Mouse (Mus musculus): Measurements from ENCODE around the gene Pygm. TPM values are rescaled to one million over a fixed set of nuclear protein-coding genes. Genes with fewer than 3 reads are reported as not detected.

The Pygm gene
- total and polyA plus RNA-seq, 2 experiments from 2014 or later = 13.2 to 25.8 TPM

DNA sequence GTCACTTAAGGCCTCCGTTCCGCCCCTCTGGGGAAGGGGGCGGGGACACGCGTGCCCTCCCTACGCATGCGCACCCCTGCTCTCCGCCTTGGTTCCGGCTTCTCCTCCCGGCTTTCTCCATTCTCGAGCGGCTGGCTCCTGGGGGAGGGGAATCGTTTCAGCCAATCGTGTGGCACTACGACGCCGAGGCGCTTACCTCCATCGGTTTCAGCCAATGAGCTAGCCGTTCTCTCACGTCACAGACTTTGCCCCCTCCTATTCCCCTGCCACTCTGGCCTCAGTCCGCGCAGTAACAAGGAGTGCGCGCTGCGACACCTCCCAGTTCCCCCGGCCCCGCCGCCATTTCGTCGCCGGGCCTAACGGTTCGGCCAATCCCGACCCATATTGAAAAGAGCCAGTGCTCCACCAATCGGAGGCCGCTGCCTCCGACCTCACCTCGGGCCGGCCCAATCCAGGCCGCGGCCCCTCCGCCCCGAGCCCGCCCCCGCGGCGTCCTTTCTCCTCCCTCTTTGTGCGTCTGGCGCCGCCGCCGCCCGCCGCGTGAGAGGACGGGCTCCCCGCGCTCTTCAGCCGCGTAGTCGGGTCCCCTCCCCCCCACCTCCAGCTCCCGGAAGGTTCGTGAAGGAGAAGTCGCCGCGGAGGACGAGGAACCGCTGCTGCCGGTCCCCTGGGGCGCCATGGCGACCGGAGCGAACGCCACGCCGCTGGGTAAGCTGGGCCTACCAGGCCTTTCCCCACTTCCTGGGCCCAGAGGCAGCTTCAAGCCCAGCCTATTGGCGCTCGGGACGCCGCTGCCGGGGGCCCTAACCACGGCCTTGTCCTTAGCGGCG, 20.6 kb upstream of the Pygm start, which contains the start of gene Sf1:
TSS of gene Sf1 (plus strand) at position 280 of the 830 bp plus-strand sequence.
- no peaks in the 10 kb centered on the region for H3K9me3 ChIP-seq (ENCODE audit: low read length)
- peak; percentile 100 for DNase-seq (ENCODE audit: low spot score)
- peak within 1 kb of the TSS; percentile 100 for H3K4me3 ChIP-seq (ENCODE audit: low read depth, low read length)
- peaks cover 5% of the 10 kb centered on the region for H3K4me1 ChIP-seq (ENCODE audit: insufficient read depth, low read length)
- peak within 1 kb of the TSS; percentile 98 for H3K9ac ChIP-seq (replicated peaks; ENCODE audit: low read length, poor library complexity, severe bottlenecking)
- H3K27ac ChIP-seq (ENCODE audit: low read depth, low read length) = peak within 1 kb of the TSS; percentile 100
- peak within 1 kb of the TSS; percentile 90 for H3K4me2 ChIP-seq (ENCODE audit: low read depth, low read length, poor library complexity, severe bottlenecking)
- 2% methylated on average over 80 of the region's 85 CpGs for WGBS
- H3K36me3 ChIP-seq (ENCODE audit: insufficient read depth, low read length) = peaks cover 28% of the 10 kb centered on the region; the same call in 1 of the 2 replicates
- TF ChIP-seq CTCF (IDR thresholded peaks at IDR 0.05) = 0 out of 2 replicates have a peak, but pooled peaks have one; percentile 1
- ATAC-seq (ENCODE audit: low FRiP score) = peak; percentile 98
- no peaks in the 10 kb centered on the region for H3K27me3 ChIP-seq (ENCODE audit: insufficient read depth, low read length)

GRCm38 (mm10) chr19:6364317-6364725, 19.9 kb upstream of the Pygm start:
- ATAC-seq (ENCODE audit: low FRiP score) = no peak

GRCm38 (mm10) chr19:6364842-6365241, 19.4 kb upstream of the Pygm start:
- peaks cover 32% of the 10 kb centered on the region; the same call in 1 of the 2 replicates for H3K36me3 ChIP-seq (ENCODE audit: insufficient read depth, low read length)
- ATAC-seq (ENCODE audit: low FRiP score) = no peak
- no peak for TF ChIP-seq CTCF (IDR thresholded peaks at IDR 0.05)
- peak overlapping the region; percentile 98 for H3K9ac ChIP-seq (replicated peaks; ENCODE audit: low read length, poor library complexity, severe bottlenecking)
- peaks cover 5% of the 10 kb centered on the region for H3K4me1 ChIP-seq (ENCODE audit: insufficient read depth, low read length)
- peak overlapping the region; percentile 90 for H3K4me2 ChIP-seq (ENCODE audit: low read depth, low read length, poor library complexity, severe bottlenecking)
- H3K27me3 ChIP-seq (ENCODE audit: insufficient read depth, low read length) = no peaks in the 10 kb centered on the region
- no peak overlapping the region for H3K27ac ChIP-seq (ENCODE audit: low read depth, low read length)
- H3K9me3 ChIP-seq (ENCODE audit: low read length) = no peaks in the 10 kb centered on the region
- no peak for DNase-seq (ENCODE audit: low spot score)
- WGBS = 3% methylated on average over 2 of the region's 2 CpGs
- H3K4me3 ChIP-seq (ENCODE audit: low read depth, low read length) = peak overlapping the region; percentile 100

More at GRCm38 (mm10) chr19:6364317-6364725, 19.9 kb upstream of the Pygm start:
- no peak for TF ChIP-seq CTCF (IDR thresholded peaks at IDR 0.05)
- WGBS = under 1% methylated on average over 55 of the region's 55 CpGs
- Histone ChIP-seq H3K36me3 (ENCODE audit: insufficient read depth, low read length) (peaks cover 32% of the 10 kb centered on the region; the same call in 1 of the 2 replicates), H3K4me2 (ENCODE audit: low read depth, low read length, poor library complexity, severe bottlenecking) (peak overlapping the region; percentile 90), H3K4me1 (ENCODE audit: insufficient read depth, low read length) (peaks cover 5% of the 10 kb centered on the region), H3K4me3 (ENCODE audit: low read depth, low read length) (peak overlapping the region; percentile 100), H3K9ac (replicated peaks; ENCODE audit: low read length, poor library complexity, severe bottlenecking) (peak overlapping the region; percentile 98), H3K27ac (ENCODE audit: low read depth, low read length) (peak overlapping the region; percentile 100), H3K27me3 (ENCODE audit: insufficient read depth, low read length) (no peaks in the 10 kb centered on the region), H3K9me3 (ENCODE audit: low read length) (no peaks in the 10 kb centered on the region)
- DNase-seq (ENCODE audit: low spot score) = peak; percentile 94

- ATAC-seq (ENCODE audit: low FRiP score) = no peak
- no peaks in the 10 kb centered on the region for H3K27me3 ChIP-seq (ENCODE audit: insufficient read depth, low read length)
These were observed 14.0 kb upstream of the Pygm start for GRCm38 (mm10) chr19:6370175-6370574.

GRCm38 (mm10) chr19:6372433-6372832, 11.8 kb upstream of the Pygm start:
- Histone ChIP-seq H3K36me3 (ENCODE audit: insufficient read depth, low read length) (peaks cover 79% of the 10 kb centered on the region), H3K4me3 (ENCODE audit: low read depth, low read length) (no peak overlapping the region), H3K4me1 (ENCODE audit: insufficient read depth, low read length) (no peaks in the 10 kb centered on the region), H3K9me3 (ENCODE audit: low read length) (no peaks in the 10 kb centered on the region), H3K4me2 (ENCODE audit: low read depth, low read length, poor library complexity, severe bottlenecking) (no peak overlapping the region), H3K27ac (ENCODE audit: low read depth, low read length) (no peak overlapping the region), H3K27me3 (ENCODE audit: insufficient read depth, low read length) (no peaks in the 10 kb centered on the region), H3K9ac (replicated peaks; ENCODE audit: low read length, poor library complexity, severe bottlenecking) (no peak overlapping the region)
- no peak for ATAC-seq (ENCODE audit: low FRiP score)
- DNase-seq (ENCODE audit: low spot score) = no peak
- WGBS = 96% methylated on average over 3 of the region's 3 CpGs
- TF ChIP-seq CTCF (IDR thresholded peaks at IDR 0.05) = no peak

More at GRCm38 (mm10) chr19:6370175-6370574, 14.0 kb upstream of the Pygm start:
- H3K4me1 ChIP-seq (ENCODE audit: insufficient read depth, low read length) = no peaks in the 10 kb centered on the region
- H3K36me3 ChIP-seq (ENCODE audit: insufficient read depth, low read length) = peaks cover 77% of the 10 kb centered on the region
- 95% methylated on average over 2 of the region's 2 CpGs for WGBS
- no peaks in the 10 kb centered on the region for H3K9me3 ChIP-seq (ENCODE audit: low read length)
- no peak overlapping the region for H3K4me3 ChIP-seq (ENCODE audit: low read depth, low read length)
- no peak for TF ChIP-seq CTCF (IDR thresholded peaks at IDR 0.05)
- H3K4me2 ChIP-seq (ENCODE audit: low read depth, low read length, poor library complexity, severe bottlenecking) = no peak overlapping the region
- no peak overlapping the region for H3K9ac ChIP-seq (replicated peaks; ENCODE audit: low read length, poor library complexity, severe bottlenecking)
- no peak overlapping the region for H3K27ac ChIP-seq (ENCODE audit: low read depth, low read length)
- DNase-seq (ENCODE audit: low spot score) = no peak
